Mouse (Mus musculus) embryonic facial prominence, embryonic 13.5 days (tissue): ENCODE results near the gene Tmem255a. TPM values are rescaled to one million over a fixed set of nuclear protein-coding genes. Genes with fewer than 3 reads are reported as not detected.

Experiments
- ATAC-seq: fragments of 200-750 bp; cut with Nextera tagmentation; 2 replicates; pipeline ENCODE4 v1.8.0; 2017; ENCODE audit warnings: low read depth; ENCODE audit not compliant: insufficient number of reproducible peaks, insufficient read depth, low FRiP score, low TSS enrichment
- H3K27ac ChIP-seq: fragments of 300-500 bp; sonication (generic); 2 replicates; pipeline ENCODE4 v1.5.1; 2015; ENCODE audit warnings: moderate library complexity, mild to moderate bottlenecking, inconsistent platforms
- H3K27me3 ChIP-seq: fragments of 300-500 bp; sonication (generic); 2 replicates; pipeline ENCODE4 v1.6.1; 2015; ENCODE audit warnings: mild to moderate bottlenecking, inconsistent platforms
- H3K36me3 ChIP-seq: fragments of 300-500 bp; sonication (generic); 2 replicates; pipeline ENCODE4 v1.6.1; 2015; ENCODE audit warnings: mild to moderate bottlenecking, inconsistent platforms
- H3K4me1 ChIP-seq: fragments of 300-500 bp; sonication (generic); 2 replicates; pipeline ENCODE4 v1.6.1; 2015; ENCODE audit warnings: inconsistent platforms
- H3K4me2 ChIP-seq: fragments of 300-500 bp; sonication (generic); 2 replicates; pipeline ENCODE4 v1.6.1; 2015; ENCODE audit warnings: moderate library complexity, mild to moderate bottlenecking, inconsistent platforms
- H3K4me3 ChIP-seq: fragments of 300-500 bp; sonication (generic); 2 replicates; pipeline ENCODE4 v1.5.1; 2015; ENCODE audit warnings: mild to moderate bottlenecking, inconsistent platforms
- H3K9ac ChIP-seq: fragments of 300-500 bp; sonication (generic); 2 replicates; pipeline ENCODE4 v1.6.1; 2015; ENCODE audit warnings: mild to moderate bottlenecking, inconsistent platforms
- H3K9me3 ChIP-seq: fragments of 300-500 bp; sonication (generic); 2 replicates; pipeline ENCODE4 v1.6.1; 2016; ENCODE audit warnings: inconsistent platforms
- WGBS: fragments of 180-500 bp; shearing (Covaris S2); methylation state at CpG from one replicate; pipeline ENCODE4 v1.1.7; 2015; ENCODE audit warnings: mixed read lengths; 5-methylcytosine and 5-hydroxymethylcytosine counted together
- microRNA-seq: library from miRNA; unstranded; fragments of <30 nt; microRNA quantifications from one replicate; pipeline ENCODE4, GENCODE M21; 2016
- polyA plus RNA-seq: library from polyadenylated mRNA; unstranded; fragments of >200 nt; fragmentation: Nextera tagmentation; extraction: Ambion mirVana; gene quantifications from 2 replicates; pipeline ENCODE4 v1.2.1, GENCODE M21; 2015

The Tmem255a gene
- polyA plus RNA-seq, 1 experiment from 2014 or later: 34.2 TPM

- Histone ChIP-seq H3K27me3 (no peaks in the 10 kb centered on the region), H3K36me3 (no peaks in the 10 kb centered on the region), H3K4me2 (no peak overlapping the region), H3K9me3 (no peaks in the 10 kb centered on the region), H3K9ac (no peak overlapping the region), H3K27ac (no peak overlapping the region), H3K4me3 (no peak overlapping the region), H3K4me1 (no peaks in the 10 kb centered on the region)
- 54% methylated on average over 1 of the region's 1 CpGs for WGBS
- no peak for ATAC-seq
These were observed 93.1 kb downstream of the Tmem255a start for GRCm38 (mm10) chrX:38159097-38159496.

Small RNA genes within 50 kb of the gene (microRNA-seq; reads per million reads assigned to microRNA genes)
- gene Mir3110: 0.55 reads per million

Other genes starting within 250 kb of the Tmem255a start
- not detected in 2 replicates for gene Btg1-ps1, start 233.6 kb downstream of the Tmem255a start, polyA plus RNA-seq
- not detected in 2 replicates for gene Btg1-ps2, start 209.3 kb downstream of the Tmem255a start, polyA plus RNA-seq
- gene Rhox10, start 186.0 kb downstream of the Tmem255a start, polyA plus RNA-seq: not detected in 2 replicates
- not detected in 2 replicates for gene Rhox11, start 167.3 kb downstream of the Tmem255a start, polyA plus RNA-seq
- gene Rhox12, start 141.5 kb downstream of the Tmem255a start, polyA plus RNA-seq: not detected in 2 replicates
- gene Rhox13, start 131.2 kb downstream of the Tmem255a start, polyA plus RNA-seq: not detected in 2 replicates
- gene Zbtb33, start 62.6 kb downstream of the Tmem255a start, polyA plus RNA-seq: 4.5 and 4.7 TPM in 2 replicates
- 0.18 TPM in 2 replicates for gene Atp1b4, start 63.7 kb upstream of the Tmem255a start, polyA plus RNA-seq
- 108 and 120 TPM in 2 replicates for gene Lamp2, start 204.0 kb upstream of the Tmem255a start, polyA plus RNA-seq